Mouse (Mus musculus) gastrocnemius, adult 8-10 months (tissue): ENCODE measurements at regions not wholly inside any gene's neighbourhood (a gene's known extent, or its start where the extent isn't known, plus 50 kb on each side); places are given as distances from the start of the nearest gene placed in this dataset.

Experiments
- DNase-seq, 2 experiments: peaks; one replicate each; pipeline ENCODE4 v3.0.0; 2022; ENCODE audit warnings: low spot score in 2 of 2

GRCm38 (mm10) chrY:89267946-89268345 lies 215.3 kb downstream of the Gm21294 start:
- DNase-seq, result peak; percentile 1 to 2
